Mouse (Mus musculus) erythroblast, embryonic 14.5 days (primary cell): ENCODE results near the gene Sema3f.

ENCODE experiments used
- GATA1 ChIP-seq: IDR thresholded peaks from 2 replicates; pipeline ENCODE4 v1.6.1; 2012; ENCODE audit warnings: low read length, inconsistent platforms, mixed read lengths
- TAL1 ChIP-seq: IDR thresholded peaks from 3 replicates; pipeline ENCODE4 v1.6.1; 2012; ENCODE audit warnings: low read length, inconsistent platforms, mixed read lengths

DNA sequence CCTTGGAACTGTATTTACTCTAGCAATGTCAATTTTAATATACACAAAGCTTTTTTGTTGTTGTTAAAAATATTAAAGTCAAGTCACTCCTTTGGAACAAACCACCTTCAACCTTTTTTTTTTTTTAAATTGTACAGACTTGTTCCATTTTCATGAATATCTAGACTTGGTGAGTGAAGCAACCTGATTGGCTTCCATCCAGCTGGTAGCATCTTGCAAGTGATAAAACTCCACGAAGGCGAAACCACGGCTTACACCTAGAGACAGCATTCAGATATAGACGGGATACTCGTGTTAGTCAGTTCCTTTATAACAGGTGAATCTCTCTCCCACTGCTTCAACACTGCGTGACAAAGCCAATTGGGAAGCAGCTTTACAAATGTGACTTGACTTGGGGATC, 49.3 kb upstream of the Sema3f start:
- TF ChIP-seq TAL1 (no peak), GATA1 (no peak)
